Mouse (Mus musculus) E14TG2a.4 (cell line): ENCODE results near the gene Lrrc17.

Experiments used
- CTCF ChIP-seq: conservative IDR thresholded peaks from 2 replicates; pipeline ENCODE4 v1.5.1; 2014; ENCODE audit warnings: low read length
- NANOG ChIP-seq: IDR thresholded peaks from 2 replicates; pipeline ENCODE4 v1.6.1; 2014; ENCODE audit warnings: borderline replicate concordance, low read length, mixed read lengths
- POU5F1 ChIP-seq: IDR thresholded peaks from 2 replicates; pipeline ENCODE4 v1.6.1; 2014; ENCODE audit warnings: low read length, borderline replicate concordance

GRCm38 (mm10) chr5:21554732-21555131 is 11.4 kb downstream of the Lrrc17 start:
- TF ChIP-seq CTCF (no peak), POU5F1 (no peak), NANOG (no peak)
